Mouse (Mus musculus): Measurements from ENCODE around the gene Spint1.

DNA sequence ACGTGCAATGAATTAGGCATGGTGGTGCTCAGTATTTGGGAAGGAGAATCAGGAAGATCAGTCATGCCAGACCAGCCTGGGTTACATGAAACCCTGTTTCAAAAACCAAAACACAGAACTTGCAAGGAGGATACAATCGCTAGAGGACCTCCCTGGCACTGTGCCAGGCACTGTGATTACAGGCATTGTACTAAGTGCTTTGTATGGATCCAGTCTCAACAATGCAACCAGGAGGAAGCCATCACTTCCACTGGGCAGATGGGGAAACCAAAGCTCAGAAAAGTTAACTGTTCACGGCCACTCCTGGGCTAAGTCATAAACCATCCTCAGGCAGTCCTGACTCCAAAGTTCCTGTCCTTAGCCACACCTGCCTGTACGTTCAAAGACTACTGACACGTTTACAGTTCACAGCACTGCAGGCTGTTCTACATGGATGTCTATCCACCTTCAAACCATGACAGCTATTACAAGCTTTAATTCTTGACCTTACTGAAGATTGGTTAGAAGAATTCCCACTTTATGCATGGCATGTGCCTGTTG, 34.2 kb upstream of the Spint1 start:
- TF ChIP-seq CTCF (IDR thresholded peaks at IDR 0.05; ENCODE audit: control insufficient read depth, insufficient read depth, insufficient read length) (no peak), MYOD1 (IDR thresholded peaks at IDR 0.05; ENCODE audit: control insufficient read depth, insufficient read length, low read depth) (no peak), USF1 (IDR thresholded peaks at IDR 0.05; ENCODE audit: low read depth) (no peak), FOSL1 (IDR thresholded peaks at IDR 0.05; ENCODE audit: insufficient read depth, low read length, poor library complexity, severe bottlenecking) (no peak), MAX (IDR thresholded peaks at IDR 0.05) (no peak), MYOG (IDR thresholded peaks at IDR 0.05; ENCODE audit: control insufficient read depth, extremely low read depth, insufficient read length) (no peak)

Data from C2C12 (cell line).